Mouse (Mus musculus): Measurements from ENCODE around the gene Olfr1157. TPM values are rescaled to one million over a fixed set of nuclear protein-coding genes. Genes with fewer than 3 reads are reported as not detected.

Gene Olfr1157
- total RNA-seq (2014; fragmentation: Nextera tagmentation): not detected in 2 replicates
- not detected in 2 replicates for total RNA-seq (2017)
- not detected in 2 replicates for polyA plus RNA-seq (2012)

DNA sequence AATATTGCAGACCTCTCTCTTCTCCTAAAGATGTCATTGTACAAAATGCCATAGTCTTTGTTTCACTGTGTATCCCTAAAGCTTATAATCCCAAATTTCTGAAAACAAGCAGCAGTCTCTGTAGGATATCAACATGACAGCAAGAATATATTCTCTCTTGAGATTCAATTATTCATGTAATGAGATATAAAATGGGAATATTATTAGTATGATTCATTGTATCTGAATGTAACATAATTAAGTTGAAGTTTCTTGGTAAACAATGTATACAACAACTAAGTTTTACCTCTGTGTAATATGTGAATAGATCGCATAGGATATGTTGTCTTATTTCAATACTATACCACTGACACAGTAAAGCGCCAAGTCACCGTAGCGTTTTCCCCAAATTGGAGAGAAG, at the start of gene Olfr1157:
TSS of gene Olfr1157 (minus strand) at position 101 of the 400 bp plus-strand sequence.
- TF ChIP-seq GATA1 (IDR thresholded peaks at IDR 0.05; ENCODE audit: borderline replicate concordance, low read length): no peak
- no peak for TF ChIP-seq TAL1 (conservative IDR thresholded peaks at IDR 0.05; ENCODE audit: low read depth, low read length)
- no peak for TF ChIP-seq GATA2 (IDR thresholded peaks at IDR 0.05; ENCODE audit: borderline replicate concordance, low read depth, low read length)
- no peak for TF ChIP-seq POLR2AphosphoS5 (IDR thresholded peaks at IDR 0.05; ENCODE audit: insufficient replicate concordance, low read depth, low read length)
- TF ChIP-seq CTCF (IDR thresholded peaks at IDR 0.05; ENCODE audit: low read depth, low read length): no peak

DNA sequence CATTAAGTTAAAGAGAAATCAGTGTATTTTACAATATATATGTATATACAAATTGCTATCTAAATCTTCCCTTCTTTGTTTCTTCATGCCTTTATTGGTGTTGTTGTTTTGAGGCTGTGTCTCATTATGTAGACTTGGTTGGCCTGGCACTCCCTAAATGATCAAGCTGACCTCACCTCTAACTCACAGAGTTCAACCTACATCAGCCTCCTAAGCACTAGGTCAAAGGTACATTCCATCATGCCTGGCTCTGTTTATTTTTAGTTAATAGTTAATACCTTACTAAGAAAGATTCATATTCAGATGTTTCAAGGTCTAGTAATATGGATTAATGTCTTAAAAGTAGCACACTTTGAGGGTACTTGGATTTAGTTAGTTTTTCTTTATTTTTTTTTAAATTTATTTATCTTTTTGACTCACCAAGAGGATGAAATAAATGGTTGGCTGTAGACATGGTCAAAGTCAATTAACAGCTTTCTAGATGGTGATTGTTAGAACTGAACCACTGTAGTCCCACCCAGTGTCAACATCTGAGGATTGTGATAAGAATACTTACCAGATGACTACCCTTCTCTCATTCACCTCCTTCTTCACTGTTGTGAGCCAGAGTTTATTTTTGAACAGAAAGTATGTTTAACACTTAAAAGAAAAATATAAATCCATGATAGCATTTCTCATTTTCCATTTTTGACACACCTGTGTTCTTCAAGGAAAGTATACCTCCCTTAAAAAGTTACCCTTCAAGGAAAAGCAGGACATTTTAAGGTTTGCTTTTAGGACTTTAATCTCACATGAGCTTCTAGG, 39.6 kb upstream of the Olfr1157 start, which contains the start of gene Olfr1160:
TSS of gene Olfr1160 (minus strand) at position 754 of the 804 bp plus-strand sequence.
- no peak for ATAC-seq (ENCODE audit: extremely low read depth, insufficient number of reproducible peaks, low FRiP score, poor library complexity, severe bottlenecking)
- H3K4me1 ChIP-seq (ENCODE audit: insufficient read depth, low read depth, low read length): no peaks in the 10 kb centered on the region
- DNase-seq (ENCODE audit: low spot score): no peak
- TF ChIP-seq GATA1 (IDR thresholded peaks at IDR 0.05; ENCODE audit: borderline replicate concordance, low read length) (no peak), POLR2AphosphoS5 (IDR thresholded peaks at IDR 0.05; ENCODE audit: insufficient replicate concordance, low read depth, low read length) (no peak), TAL1 (conservative IDR thresholded peaks at IDR 0.05; ENCODE audit: low read depth, low read length) (no peak), CTCF (IDR thresholded peaks at IDR 0.05; ENCODE audit: low read depth, low read length) (no peak), GATA2 (IDR thresholded peaks at IDR 0.05; ENCODE audit: borderline replicate concordance, low read depth, low read length) (no peak)
- H3K27me3 ChIP-seq (ENCODE audit: insufficient read depth, low read length): no peaks in the 10 kb centered on the region
- H3K9me3 ChIP-seq (replicated peaks): no peaks in the 10 kb centered on the region
- no peaks in the 10 kb centered on the region for H3K36me3 ChIP-seq (replicated peaks)
- no peak within 1 kb of the TSS for H3K4me3 ChIP-seq (ENCODE audit: low read depth, low read length)

More for the DNA sequence above, at the start of gene Olfr1157:
- no peak within 1 kb of the TSS for H3K4me3 ChIP-seq (ENCODE audit: low read depth, low read length)
- H3K36me3 ChIP-seq (replicated peaks): no peaks in the 10 kb centered on the region
- H3K27me3 ChIP-seq (ENCODE audit: insufficient read depth, low read length): no peaks in the 10 kb centered on the region
- no peak for DNase-seq (ENCODE audit: low spot score)
- ATAC-seq (ENCODE audit: extremely low read depth, insufficient number of reproducible peaks, low FRiP score, poor library complexity, severe bottlenecking): no peak
- no peaks in the 10 kb centered on the region for H3K9me3 ChIP-seq (replicated peaks)
- H3K4me1 ChIP-seq (ENCODE audit: insufficient read depth, low read depth, low read length): no peaks in the 10 kb centered on the region

GRCm38 (mm10) chr2:87989813-87990212, 21.7 kb upstream of the Olfr1157 start, which contains the start of gene Olfr1158:
Olfr1158 (plus strand) TSS chr2:87990113.
- H3K27me3 ChIP-seq (ENCODE audit: insufficient read depth, low read length): no peaks in the 10 kb centered on the region
- no peak for TF ChIP-seq CTCF (IDR thresholded peaks at IDR 0.05; ENCODE audit: low read depth, low read length)
- no peak for TF ChIP-seq GATA1 (IDR thresholded peaks at IDR 0.05; ENCODE audit: borderline replicate concordance, low read length)
- no peak for TF ChIP-seq GATA2 (IDR thresholded peaks at IDR 0.05; ENCODE audit: borderline replicate concordance, low read depth, low read length)
- no peak for TF ChIP-seq TAL1 (conservative IDR thresholded peaks at IDR 0.05; ENCODE audit: low read depth, low read length)
- no peak for TF ChIP-seq POLR2AphosphoS5 (IDR thresholded peaks at IDR 0.05; ENCODE audit: insufficient replicate concordance, low read depth, low read length)
- H3K36me3 ChIP-seq (replicated peaks): no peaks in the 10 kb centered on the region
- H3K4me3 ChIP-seq (ENCODE audit: low read depth, low read length): no peak within 1 kb of the TSS
- H3K9me3 ChIP-seq (replicated peaks): no peaks in the 10 kb centered on the region
- H3K4me1 ChIP-seq (ENCODE audit: insufficient read depth, low read depth, low read length): no peaks in the 10 kb centered on the region
- DNase-seq (ENCODE audit: low spot score) (no peak), ATAC-seq (ENCODE audit: extremely low read depth, insufficient number of reproducible peaks, low FRiP score, poor library complexity, severe bottlenecking) (no peak)

DNA sequence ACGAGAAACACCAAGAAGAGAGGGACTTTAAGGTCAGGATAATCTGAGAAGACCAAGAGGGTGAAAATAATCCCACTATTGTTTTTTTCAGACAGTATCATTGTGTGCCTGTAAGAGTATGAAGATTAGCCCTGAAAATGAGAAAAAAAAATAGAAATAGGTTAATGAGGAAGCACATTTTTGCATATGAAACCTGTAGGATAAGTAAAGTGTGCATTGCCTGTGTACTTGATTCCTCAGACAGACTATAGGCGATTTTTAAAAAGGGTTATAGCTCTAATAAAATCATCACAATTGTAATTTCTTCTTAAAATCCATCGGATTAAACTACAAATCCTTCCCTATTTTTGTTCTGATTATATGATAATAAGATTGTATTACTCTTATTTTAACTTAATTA, 6.5 kb upstream of the Olfr1157 start, which contains the start of gene Olfr74:
TSS of gene Olfr74 (minus strand) at position 101 of the 400 bp plus-strand sequence.
- no peak for ATAC-seq (ENCODE audit: extremely low read depth, insufficient number of reproducible peaks, low FRiP score, poor library complexity, severe bottlenecking)
- no peak for DNase-seq (ENCODE audit: low spot score)
- Histone ChIP-seq H3K4me1 (ENCODE audit: insufficient read depth, low read depth, low read length) (no peaks in the 10 kb centered on the region), H3K27me3 (ENCODE audit: insufficient read depth, low read length) (no peaks in the 10 kb centered on the region), H3K36me3 (replicated peaks) (no peaks in the 10 kb centered on the region), H3K9me3 (replicated peaks) (peaks cover 7% of the 10 kb centered on the region), H3K4me3 (ENCODE audit: low read depth, low read length) (no peak within 1 kb of the TSS)
- TF ChIP-seq POLR2AphosphoS5 (IDR thresholded peaks at IDR 0.05; ENCODE audit: insufficient replicate concordance, low read depth, low read length) (no peak), GATA2 (IDR thresholded peaks at IDR 0.05; ENCODE audit: borderline replicate concordance, low read depth, low read length) (no peak), TAL1 (conservative IDR thresholded peaks at IDR 0.05; ENCODE audit: low read depth, low read length) (no peak), GATA1 (IDR thresholded peaks at IDR 0.05; ENCODE audit: borderline replicate concordance, low read length) (no peak), CTCF (IDR thresholded peaks at IDR 0.05; ENCODE audit: low read depth, low read length) (no peak)

- DNase-seq (ENCODE audit: low spot score) (no peak), ATAC-seq (ENCODE audit: extremely low read depth, insufficient number of reproducible peaks, low FRiP score, poor library complexity, severe bottlenecking) (no peak)
- Histone ChIP-seq H3K4me3 (ENCODE audit: low read depth, low read length) (no peak within 1 kb of the TSS), H3K27me3 (ENCODE audit: insufficient read depth, low read length) (no peaks in the 10 kb centered on the region), H3K4me1 (ENCODE audit: insufficient read depth, low read depth, low read length) (no peaks in the 10 kb centered on the region), H3K36me3 (replicated peaks) (no peaks in the 10 kb centered on the region), H3K9me3 (replicated peaks) (no peaks in the 10 kb centered on the region)
- TF ChIP-seq GATA1 (IDR thresholded peaks at IDR 0.05; ENCODE audit: borderline replicate concordance, low read length) (no peak), TAL1 (conservative IDR thresholded peaks at IDR 0.05; ENCODE audit: low read depth, low read length) (no peak), GATA2 (IDR thresholded peaks at IDR 0.05; ENCODE audit: borderline replicate concordance, low read depth, low read length) (no peak), POLR2AphosphoS5 (IDR thresholded peaks at IDR 0.05; ENCODE audit: insufficient replicate concordance, low read depth, low read length) (no peak), CTCF (IDR thresholded peaks at IDR 0.05; ENCODE audit: low read depth, low read length) (no peak)
These were observed 15.1 kb downstream of the Olfr1157 start, which contains the start of gene Olfr1156 for GRCm38 (mm10) chr2:87953000-87953399. Olfr1156 (minus strand) TSS chr2:87953100.

- H3K36me3 ChIP-seq (replicated peaks): no peaks in the 10 kb centered on the region
- H3K27me3 ChIP-seq (ENCODE audit: insufficient read depth, low read length): no peaks in the 10 kb centered on the region
- no peaks in the 10 kb centered on the region for H3K4me1 ChIP-seq (ENCODE audit: insufficient read depth, low read depth, low read length)
- H3K9me3 ChIP-seq (replicated peaks): 0 out of 2 replicates have a peak, but pooled peaks cover 4% of the 10 kb centered on the region
- DNase-seq (ENCODE audit: low spot score) (no peak), ATAC-seq (ENCODE audit: extremely low read depth, insufficient number of reproducible peaks, low FRiP score, poor library complexity, severe bottlenecking) (no peak)
- H3K4me3 ChIP-seq (ENCODE audit: low read depth, low read length): no peak within 1 kb of the TSS
- TF ChIP-seq GATA2 (IDR thresholded peaks at IDR 0.05; ENCODE audit: borderline replicate concordance, low read depth, low read length) (no peak), POLR2AphosphoS5 (IDR thresholded peaks at IDR 0.05; ENCODE audit: insufficient replicate concordance, low read depth, low read length) (no peak), TAL1 (conservative IDR thresholded peaks at IDR 0.05; ENCODE audit: low read depth, low read length) (no peak), CTCF (IDR thresholded peaks at IDR 0.05; ENCODE audit: low read depth, low read length) (no peak), GATA1 (IDR thresholded peaks at IDR 0.05; ENCODE audit: borderline replicate concordance, low read length) (no peak)
These were observed 23.1 kb downstream of the Olfr1157 start, which contains the start of gene Olfr1155 for GRCm38 (mm10) chr2:87945037-87945436. Olfr1155 (minus strand) TSS chr2:87945137.

Other genes with a start within 250 kb of the Olfr1157 start
Only the 20 nearest of the 25 such genes appear.
- not detected in 2 replicates for gene Olfr1143, start 167.7 kb downstream of the Olfr1157 start, total RNA-seq (2014; fragmentation: Nextera tagmentation)
- gene Olfr1143, start 167.7 kb downstream of the Olfr1157 start, total RNA-seq (2017): 0.05 and 0.29 TPM in 2 replicates
- gene Olfr1143, start 167.7 kb downstream of the Olfr1157 start, polyA plus RNA-seq (2012): not detected in 2 replicates
- not detected in 2 replicates for gene Olfr1145, start 158.5 kb downstream of the Olfr1157 start, total RNA-seq (2014; fragmentation: Nextera tagmentation)
- gene Olfr1145, start 158.5 kb downstream of the Olfr1157 start, total RNA-seq (2017): not detected in 2 replicates
- gene Olfr1145, start 158.5 kb downstream of the Olfr1157 start, polyA plus RNA-seq (2012): not detected in 2 replicates
- gene Olfr1148, start 137.8 kb downstream of the Olfr1157 start, total RNA-seq (2014; fragmentation: Nextera tagmentation): not detected in 2 replicates
- 0.11 TPM in 1 of 2 replicates, not detected in the other for gene Olfr1148, start 137.8 kb downstream of the Olfr1157 start, total RNA-seq (2017)
- gene Olfr1148, start 137.8 kb downstream of the Olfr1157 start, polyA plus RNA-seq (2012): not detected in 2 replicates
- gene Olfr1150-ps1, start 124.3 kb downstream of the Olfr1157 start, total RNA-seq (2014; fragmentation: Nextera tagmentation): not detected in 2 replicates
- gene Olfr1150-ps1, start 124.3 kb downstream of the Olfr1157 start, total RNA-seq (2017): 0.06 TPM in 1 of 2 replicates, not detected in the other
- not detected in 2 replicates for gene Olfr1150-ps1, start 124.3 kb downstream of the Olfr1157 start, polyA plus RNA-seq (2012)
- not detected in 2 replicates for gene Olfr1151, start 112.4 kb downstream of the Olfr1157 start, total RNA-seq (2014; fragmentation: Nextera tagmentation)
- 0.38 TPM in 1 of 2 replicates, not detected in the other for gene Olfr1151, start 112.4 kb downstream of the Olfr1157 start, total RNA-seq (2017)
- gene Olfr1151, start 112.4 kb downstream of the Olfr1157 start, polyA plus RNA-seq (2012): not detected in 2 replicates
- not detected in 2 replicates for gene Olfr1152, start 101.8 kb downstream of the Olfr1157 start, total RNA-seq (2014; fragmentation: Nextera tagmentation)
- 0.12 and 0.16 TPM in 2 replicates for gene Olfr1152, start 101.8 kb downstream of the Olfr1157 start, total RNA-seq (2017)
- not detected in 2 replicates for gene Olfr1152, start 101.8 kb downstream of the Olfr1157 start, polyA plus RNA-seq (2012)
- gene Olfr1153, start 73.3 kb downstream of the Olfr1157 start, total RNA-seq (2014; fragmentation: Nextera tagmentation): not detected in 2 replicates
- gene Olfr1153, start 73.3 kb downstream of the Olfr1157 start, total RNA-seq (2017): 0.12 and 0.27 TPM in 2 replicates
- not detected in 2 replicates for gene Olfr1153, start 73.3 kb downstream of the Olfr1157 start, polyA plus RNA-seq (2012)
- not detected in 2 replicates for gene Olfr1154, start 63.1 kb downstream of the Olfr1157 start, total RNA-seq (2014; fragmentation: Nextera tagmentation)
- not detected in 2 replicates for gene Olfr1154, start 63.1 kb downstream of the Olfr1157 start, total RNA-seq (2017)
- not detected in 2 replicates for gene Olfr1154, start 63.1 kb downstream of the Olfr1157 start, polyA plus RNA-seq (2012)
- not detected in 2 replicates for gene Olfr1155, start 23.2 kb downstream of the Olfr1157 start, total RNA-seq (2014; fragmentation: Nextera tagmentation)
- 0.06 and 0.33 TPM in 2 replicates for gene Olfr1155, start 23.2 kb downstream of the Olfr1157 start, total RNA-seq (2017)
- not detected in 2 replicates for gene Olfr1155, start 23.2 kb downstream of the Olfr1157 start, polyA plus RNA-seq (2012)
- not detected in 2 replicates for gene Olfr1156, start 15.2 kb downstream of the Olfr1157 start, total RNA-seq (2014; fragmentation: Nextera tagmentation)
- gene Olfr1156, start 15.2 kb downstream of the Olfr1157 start, total RNA-seq (2017): 0.16 and 0.29 TPM in 2 replicates
- gene Olfr1156, start 15.2 kb downstream of the Olfr1157 start, polyA plus RNA-seq (2012): not detected in 2 replicates
- not detected in 2 replicates for gene Olfr74, start 6.4 kb upstream of the Olfr1157 start, total RNA-seq (2014; fragmentation: Nextera tagmentation)
- gene Olfr74, start 6.4 kb upstream of the Olfr1157 start, total RNA-seq (2017): not detected in 2 replicates
- not detected in 2 replicates for gene Olfr74, start 6.4 kb upstream of the Olfr1157 start, polyA plus RNA-seq (2012)
- not detected in 2 replicates for gene Olfr1158, start 21.8 kb upstream of the Olfr1157 start, total RNA-seq (2014; fragmentation: Nextera tagmentation)
- gene Olfr1158, start 21.8 kb upstream of the Olfr1157 start, total RNA-seq (2017): 0.29 TPM in 1 of 2 replicates, not detected in the other
- gene Olfr1158, start 21.8 kb upstream of the Olfr1157 start, polyA plus RNA-seq (2012): not detected in 2 replicates
- not detected in 2 replicates for gene Olfr1160, start 40.0 kb upstream of the Olfr1157 start, total RNA-seq (2014; fragmentation: Nextera tagmentation)
- 0.16 and 0.29 TPM in 2 replicates for gene Olfr1160, start 40.0 kb upstream of the Olfr1157 start, total RNA-seq (2017)
- not detected in 2 replicates for gene Olfr1160, start 40.0 kb upstream of the Olfr1157 start, polyA plus RNA-seq (2012)
- not detected in 2 replicates for gene Olfr1161, start 54.5 kb upstream of the Olfr1157 start, total RNA-seq (2014; fragmentation: Nextera tagmentation)
- 0.23 TPM in 1 of 2 replicates, not detected in the other for gene Olfr1161, start 54.5 kb upstream of the Olfr1157 start, total RNA-seq (2017)
- not detected in 2 replicates for gene Olfr1161, start 54.5 kb upstream of the Olfr1157 start, polyA plus RNA-seq (2012)
- gene Olfr73, start 69.4 kb upstream of the Olfr1157 start, total RNA-seq (2014; fragmentation: Nextera tagmentation): not detected in 2 replicates
- 0.38 TPM in 1 of 2 replicates, not detected in the other for gene Olfr73, start 69.4 kb upstream of the Olfr1157 start, total RNA-seq (2017)
- not detected in 2 replicates for gene Olfr73, start 69.4 kb upstream of the Olfr1157 start, polyA plus RNA-seq (2012)
- not detected in 2 replicates for gene Olfr1162, start 82.8 kb upstream of the Olfr1157 start, total RNA-seq (2014; fragmentation: Nextera tagmentation)
- gene Olfr1162, start 82.8 kb upstream of the Olfr1157 start, total RNA-seq (2017): 0.06 TPM in 1 of 2 replicates, not detected in the other
- not detected in 2 replicates for gene Olfr1162, start 82.8 kb upstream of the Olfr1157 start, polyA plus RNA-seq (2012)
- not detected in 2 replicates for gene Olfr1163, start 103.5 kb upstream of the Olfr1157 start, total RNA-seq (2014; fragmentation: Nextera tagmentation)
- gene Olfr1163, start 103.5 kb upstream of the Olfr1157 start, total RNA-seq (2017): 0.12 TPM in 1 of 2 replicates, not detected in the other
- gene Olfr1163, start 103.5 kb upstream of the Olfr1157 start, polyA plus RNA-seq (2012): not detected in 2 replicates
- not detected in 2 replicates for gene Olfr1164, start 125.7 kb upstream of the Olfr1157 start, total RNA-seq (2014; fragmentation: Nextera tagmentation)
- not detected in 2 replicates for gene Olfr1164, start 125.7 kb upstream of the Olfr1157 start, total RNA-seq (2017)
- gene Olfr1164, start 125.7 kb upstream of the Olfr1157 start, polyA plus RNA-seq (2012): not detected in 2 replicates
- gene Olfr1166, start 160.0 kb upstream of the Olfr1157 start, total RNA-seq (2014; fragmentation: Nextera tagmentation): not detected in 2 replicates
- 0.05 TPM in 1 of 2 replicates, not detected in the other for gene Olfr1166, start 160.0 kb upstream of the Olfr1157 start, total RNA-seq (2017)
- gene Olfr1166, start 160.0 kb upstream of the Olfr1157 start, polyA plus RNA-seq (2012): not detected in 2 replicates
- not detected in 2 replicates for gene Olfr1167, start 186.9 kb upstream of the Olfr1157 start, total RNA-seq (2014; fragmentation: Nextera tagmentation)
- gene Olfr1167, start 186.9 kb upstream of the Olfr1157 start, total RNA-seq (2017): 0.16 TPM in 1 of 2 replicates, not detected in the other
- gene Olfr1167, start 186.9 kb upstream of the Olfr1157 start, polyA plus RNA-seq (2012): not detected in 2 replicates

All from G1E (cell line).